Mouse (Mus musculus) MEL (cell line): ENCODE results near the gene Btbd17. TPM values are rescaled to one million over a fixed set of nuclear protein-coding genes. Genes with fewer than 3 reads are reported as not detected.

Source experiments
- DNase-seq: peaks from one replicate; pipeline ENCODE4 v3.0.0; 2011; ENCODE audit warnings: low read depth, low spot score
- H3K27ac ChIP-seq: 2 replicates; pipeline ENCODE4 v1.5.1; 2012; ENCODE audit warnings: low read depth, mild to moderate bottlenecking, control low read depth, low read length, moderate library complexity; ENCODE audit not compliant: control insufficient read depth
- H3K27me3 ChIP-seq, 2 experiments: fragments of 150-350 bp in 1 of 2; sonication (generic) in 1 of 2; 2 replicates each; pipeline ENCODE4 v1.6.1; 2012; ENCODE audit warnings: low read length in 2 of 2, mild to moderate bottlenecking in 2 of 2, improper control_type of control experiment in 1 of 2, moderate library complexity in 1 of 2; ENCODE audit not compliant: insufficient read depth in 2 of 2, control insufficient read depth in 1 of 2
- H3K36me3 ChIP-seq, 2 experiments: 2 replicates each; pipeline ENCODE4 v1.6.1; 2012 to 2014; ENCODE audit warnings: low read length in 2 of 2, improper control_type of control experiment in 1 of 2, inconsistent platforms in 1 of 2, mild to moderate bottlenecking in 1 of 2; ENCODE audit not compliant: insufficient read depth in 2 of 2, control insufficient read depth in 1 of 2
- H3K4me1 ChIP-seq, 2 experiments: fragments of 150-350 bp in 1 of 2; sonication (generic) in 1 of 2; 2 replicates each; pipeline ENCODE4 v1.6.1; 2012; ENCODE audit warnings: low read length in 2 of 2, improper control_type of control experiment in 1 of 2, mild to moderate bottlenecking in 1 of 2; ENCODE audit not compliant: insufficient read depth in 2 of 2, control insufficient read depth in 1 of 2
- H3K4me3 ChIP-seq, 2 experiments: fragments of 150-350 bp in 1 of 2; sonication (generic) in 1 of 2; 2 replicates each; pipeline ENCODE4 v1.5.1; 2012; ENCODE audit warnings: low read depth in 2 of 2, low read length in 2 of 2, mild to moderate bottlenecking in 2 of 2, moderate library complexity in 2 of 2, control low read depth in 1 of 2, improper control_type of control experiment in 1 of 2; ENCODE audit not compliant: control insufficient read depth in 1 of 2, insufficient read depth in 1 of 2
- H3K79me2 ChIP-seq: 2 replicates; pipeline ENCODE4 v1.6.1; 2012; ENCODE audit warnings: mild to moderate bottlenecking, low read length, moderate library complexity; ENCODE audit not compliant: control insufficient read depth, poor library complexity, insufficient read depth
- H3K9ac ChIP-seq: 2 replicates; pipeline ENCODE4 v1.6.1; 2012; ENCODE audit warnings: low read depth, mild to moderate bottlenecking, control low read depth, low read length, moderate library complexity; ENCODE audit not compliant: control insufficient read depth, poor library complexity, severe bottlenecking
- H3K9me3 ChIP-seq: fragments of 150-350 bp; sonication (generic); replicated peaks from 2 replicates; pipeline ENCODE4 v1.6.1; 2012; ENCODE audit warnings: mild to moderate bottlenecking, low read length, improper control_type of control experiment, moderate library complexity; ENCODE audit not compliant: insufficient read depth
- CHD1 ChIP-seq: IDR thresholded peaks from 2 replicates; pipeline ENCODE4 v1.6.1; 2012; ENCODE audit warnings: low read depth, mild to moderate bottlenecking, inconsistent platforms, low read length, improper control_type of control experiment
- CHD2 ChIP-seq: IDR thresholded peaks from 2 replicates; pipeline ENCODE4 v1.6.1; 2011; ENCODE audit warnings: low read length, improper control_type of control experiment
- E2F4 ChIP-seq: IDR thresholded peaks from 2 replicates; pipeline ENCODE4 v1.6.1; 2011; ENCODE audit warnings: low read depth, low read length, improper control_type of control experiment, borderline replicate concordance
- EP300 ChIP-seq, 2 experiments: IDR thresholded peaks; 2 replicates each; pipeline ENCODE4 v1.6.1; 2011; ENCODE audit warnings: improper control_type of control experiment in 2 of 2, low read length in 2 of 2, low read depth in 1 of 2, mild to moderate bottlenecking in 1 of 2
- GABPA ChIP-seq: IDR thresholded peaks from 2 replicates; pipeline ENCODE4 v1.6.1; 2012; ENCODE audit warnings: low read depth, mild to moderate bottlenecking, inconsistent platforms, low read length, improper control_type of control experiment, moderate library complexity
- JUND ChIP-seq: IDR thresholded peaks from 2 replicates; pipeline ENCODE4 v1.6.1; 2011; ENCODE audit warnings: low read depth, mild to moderate bottlenecking, improper control_type of control experiment, low read length
- KAT2A ChIP-seq: conservative IDR thresholded peaks from 2 replicates; pipeline ENCODE4 v1.6.1; 2012; ENCODE audit warnings: low read depth, low read length, improper control_type of control experiment, inconsistent platforms
- MAFK ChIP-seq: IDR thresholded peaks from 2 replicates; pipeline ENCODE4 v1.6.1; 2011; ENCODE audit warnings: low read depth, mild to moderate bottlenecking, low read length, improper control_type of control experiment, borderline replicate concordance
- MAX ChIP-seq: IDR thresholded peaks from 2 replicates; pipeline ENCODE4 v1.6.1; 2011; ENCODE audit warnings: low read length, improper control_type of control experiment
- MAZ ChIP-seq: IDR thresholded peaks from 2 replicates; pipeline ENCODE4 v1.6.1; 2012; ENCODE audit warnings: low read depth, mild to moderate bottlenecking, inconsistent platforms, low read length, improper control_type of control experiment
- MEF2A ChIP-seq: IDR thresholded peaks from 2 replicates; pipeline ENCODE4 v1.6.1; 2014; ENCODE audit warnings: low read depth, mild to moderate bottlenecking, inconsistent platforms, low read length, improper control_type of control experiment; ENCODE audit not compliant: poor library complexity, insufficient replicate concordance, severe bottlenecking; ENCODE audit errors: extremely low read depth
- MXI1 ChIP-seq: IDR thresholded peaks from 2 replicates; pipeline ENCODE4 v1.6.1; 2011; ENCODE audit warnings: mild to moderate bottlenecking, low read depth, low read length, improper control_type of control experiment
- NELFE ChIP-seq: IDR thresholded peaks from 2 replicates; pipeline ENCODE4 v1.6.1; 2011; ENCODE audit warnings: low read depth, low read length, improper control_type of control experiment
- POLR2AphosphoS5 ChIP-seq: IDR thresholded peaks from 2 replicates; pipeline ENCODE4 v1.6.1; 2012; ENCODE audit warnings: low read depth, borderline replicate concordance, mild to moderate bottlenecking, inconsistent platforms, low read length, moderate library complexity, mixed read lengths
- RAD21 ChIP-seq: IDR thresholded peaks from 2 replicates; pipeline ENCODE4 v1.6.1; 2011; ENCODE audit warnings: mild to moderate bottlenecking, low read depth, low read length, improper control_type of control experiment
- RCOR1 ChIP-seq: IDR thresholded peaks from 2 replicates; pipeline ENCODE4 v1.6.1; 2012; ENCODE audit warnings: low read depth, mild to moderate bottlenecking, inconsistent platforms, low read length, improper control_type of control experiment
- SIN3A ChIP-seq: IDR thresholded peaks from 2 replicates; pipeline ENCODE4 v1.6.1; 2012; ENCODE audit warnings: low read length, improper control_type of control experiment, inconsistent platforms
- TAL1 ChIP-seq: IDR thresholded peaks from 2 replicates; pipeline ENCODE4 v1.6.1; 2012; ENCODE audit warnings: mild to moderate bottlenecking, inconsistent platforms, low read length, moderate library complexity, mixed read lengths
- UBTF ChIP-seq: IDR thresholded peaks from 2 replicates; pipeline ENCODE4 v1.6.1; 2012; ENCODE audit warnings: low read depth, mild to moderate bottlenecking, inconsistent platforms, low read length, improper control_type of control experiment, moderate library complexity, borderline replicate concordance; ENCODE audit not compliant: insufficient read depth
- ZC3H11A ChIP-seq: IDR thresholded peaks from 2 replicates; pipeline ENCODE4 v1.6.1; 2012; ENCODE audit warnings: low read depth, mild to moderate bottlenecking, inconsistent platforms, low read length, improper control_type of control experiment
- ZMIZ1 ChIP-seq: IDR thresholded peaks from 2 replicates; pipeline ENCODE4 v1.6.1; 2012; ENCODE audit warnings: low read depth, mild to moderate bottlenecking, inconsistent platforms, low read length, improper control_type of control experiment, moderate library complexity
- ZNF384 ChIP-seq: IDR thresholded peaks from 2 replicates; pipeline ENCODE4 v1.6.1; 2012; ENCODE audit warnings: low read depth, mild to moderate bottlenecking, inconsistent platforms, low read length, improper control_type of control experiment
- polyA plus RNA-seq, 2 experiments: library from polyadenylated mRNA; stranded (reverse) in 1 of 2; unstranded in 1 of 2; fragments of >175 nt in 1 of 2; fragments of >200 nt in 1 of 2; gene quantifications; 2 replicates each; pipeline versions ENCODE4 v1.2.1 to v1.2.4; 2012; ENCODE audit warnings: low replicate concordance in 2 of 2, low read depth in 1 of 2; ENCODE audit not compliant: insufficient read length in 2 of 2, insufficient read depth in 1 of 2, missing spikeins in 1 of 2
- total RNA-seq: library from RNA; depleted of rRNA; stranded (reverse); fragments of 300-350 nt; gene quantifications from 2 replicates; pipeline ENCODE4 v1.2.3, GENCODE M21; 2012

Btbd17 gene
- total and polyA plus RNA-seq, 3 experiments = not detected

GRCm38 (mm10) chr11:114843818-114844463 is 48.2 kb upstream of the Btbd17 start:
- Histone ChIP-seq H3K79me2 (no peaks in the 10 kb centered on the region), H3K36me3 (no peaks in the 10 kb centered on the region), H3K9me3 (no peaks in the 10 kb centered on the region), H3K4me1 (no peaks in the 10 kb centered on the region), H3K9ac (no peak overlapping the region), H3K4me3 (no peak overlapping the region), H3K27ac (no peak overlapping the region), H3K27me3 (no peaks in the 10 kb centered on the region)
- TF ChIP-seq JUND (no peak), EP300 (IDR thresholded peaks at IDR 0.05; ENCODE audit: low read depth in 1 of 2, low read length in 2 of 2) (no peak), MAX (no peak), SIN3A (no peak), ZNF384 (no peak), GABPA (no peak), NELFE (no peak), UBTF (no peak), MEF2A (no peak), POLR2AphosphoS5 (no peak)
- no peak for DNase-seq

- Histone ChIP-seq H3K27me3 (no peaks in the 10 kb centered on the region), H3K9me3 (no peaks in the 10 kb centered on the region), H3K9ac (no peak overlapping the region), H3K79me2 (no peaks in the 10 kb centered on the region), H3K4me1 (no peaks in the 10 kb centered on the region), H3K36me3 (no peaks in the 10 kb centered on the region), H3K27ac (no peak overlapping the region), H3K4me3 (no peak overlapping the region)
- TF ChIP-seq EP300 (IDR thresholded peaks at IDR 0.05; ENCODE audit: low read depth in 1 of 2, low read length in 2 of 2) (no peak), MAFK (no peak), E2F4 (no peak), POLR2AphosphoS5 (no peak), ZMIZ1 (no peak), CHD1 (no peak), JUND (no peak), RCOR1 (no peak), RAD21 (no peak), MXI1 (no peak), CHD2 (no peak), ZC3H11A (no peak), MEF2A (no peak), TAL1 (no peak), KAT2A (no peak), MAZ (no peak)
- no peak for DNase-seq
Measured at GRCm38 (mm10) chr11:114833166-114833565, 37.4 kb upstream of the Btbd17 start.
